ENCODE assay signal across 10 mouse cellular contexts in genomic region chr12:26403372-26404125, GRCm38 (mm10). TPM values are rescaled to one million over a fixed set of nuclear protein-coding genes. Genes with fewer than 3 reads are reported as not detected.
DNase-seq lines count a peak whose midpoint lies in the region; ATAC-seq lines count a peak whose summit lies in the region.
"Had no signal": no experiment of that assay in that cellular context is flagged by ENCODE, and none has a peak within 500 bp of the region (broad histone marks: within the 10 kb centered on the region; RNA-seq: fewer than 3 reads in every experiment).

No protein-coding gene starts in this region.

- no peaks in the 10 kb centered on the region for H3K9me3 ChIP-seq in hindbrain, embryonic 16.5 days (ENCODE audit: control insufficient read depth, low read length)
- no peaks in the 10 kb centered on the region for H3K9me3 ChIP-seq in midbrain, embryonic 16.5 days (replicated peaks; ENCODE audit: control insufficient read depth, low read length, poor library complexity, severe bottlenecking)

- DNase-seq in urinary bladder, postnatal 14 days (ENCODE audit: low spot score), result peak; percentile 44
- no peak for DNase-seq in urinary bladder, adult 2 months (ENCODE audit: low spot score)
- DNase-seq in gastrocnemius, postnatal 4 days (ENCODE audit: low spot score in 2 of 2), result peak; percentile 52 to 68
- peak; percentile 74 for DNase-seq in kidney, postnatal 25 days
- no peak for DNase-seq in left cerebral cortex, adult 8-10 months (ENCODE audit: low spot score in 2 of 2)
- DNase-seq in spleen, postnatal 14 days (ENCODE audit: low spot score in 2 of 2), result no peak

- no peak overlapping the region for H3K4me2 ChIP-seq in hindbrain, embryonic 16.5 days (ENCODE audit: low read length)
- H3K4me2 ChIP-seq in midbrain, embryonic 16.5 days (ENCODE audit: low read length), result no peak overlapping the region

- peaks cover 11% of the 10 kb centered on the region for H3K4me1 ChIP-seq in hindbrain, embryonic 16.5 days (ENCODE audit: control insufficient read depth, insufficient read depth, low read depth, low read length)
- peaks cover 5% of the 10 kb centered on the region for H3K4me1 ChIP-seq in midbrain, embryonic 16.5 days (ENCODE audit: control insufficient read depth, insufficient read depth, low read length)

- no peak overlapping the region for H3K9ac ChIP-seq in hindbrain, embryonic 16.5 days (ENCODE audit: low read depth, low read length)
- H3K9ac ChIP-seq in midbrain, embryonic 16.5 days (ENCODE audit: low read depth, low read length), result no peak overlapping the region

- no peaks in the 10 kb centered on the region for H3K27me3 ChIP-seq in hindbrain, embryonic 16.5 days (replicated peaks; ENCODE audit: control insufficient read depth, insufficient read depth, low read length)
- no peaks in the 10 kb centered on the region for H3K27me3 ChIP-seq in midbrain, embryonic 16.5 days (ENCODE audit: control insufficient read depth, insufficient read depth, low read depth, low read length)

- WGBS in hindbrain, embryonic 16.5 days, result 81% methylated on average over 16 of the region's 16 CpGs
- 85% methylated on average over 16 of the region's 16 CpGs for WGBS in midbrain, embryonic 16.5 days

- H3K27ac ChIP-seq in hindbrain, embryonic 16.5 days (ENCODE audit: low read depth, low read length), result no peak overlapping the region
- no peak overlapping the region for H3K27ac ChIP-seq in midbrain, embryonic 16.5 days (ENCODE audit: low read length)

- H3K36me3 ChIP-seq in hindbrain, embryonic 16.5 days (ENCODE audit: control insufficient read depth, insufficient read depth, low read length), result no peaks in the 10 kb centered on the region
- peaks cover 3% of the 10 kb centered on the region; the same call in 1 of the 2 replicates for H3K36me3 ChIP-seq in midbrain, embryonic 16.5 days (ENCODE audit: control insufficient read depth, insufficient read depth, low read length)
- H3K36me3 ChIP-seq: G1E had no signal

- H3K4me3 ChIP-seq in hindbrain, embryonic 16.5 days (ENCODE audit: low read length), result no peak overlapping the region
- H3K4me3 ChIP-seq in midbrain, embryonic 16.5 days (ENCODE audit: low read depth, low read length), result no peak overlapping the region
- H3K4me3 ChIP-seq: myocyte had no signal

- no peak for ATAC-seq in hindbrain, embryonic 16.5 days
- ATAC-seq in midbrain, embryonic 16.5 days, result no peak

RNA-seq across cellular contexts. Expression of gene Rnf144a, which starts 11.5 kb away (rescaled TPM):
- polyA plus RNA-seq in urinary bladder, adult 2 months (2012; rRNA removed), result 3.4 and 5.5 TPM in 2 replicates
- 10 to 100 TPM; 47.7 to 48.2 TPM for total RNA-seq in gastrocnemius, postnatal 4 days (2021)
- polyA plus RNA-seq in hindbrain, embryonic 16.5 days (2015; fragmentation: Nextera tagmentation; extraction: Ambion mirVana), result 21.6 and 26.4 TPM in 2 replicates
- 25.7 and 28.1 TPM in 2 replicates for polyA plus RNA-seq in midbrain, embryonic 16.5 days (2015; fragmentation: Nextera tagmentation; extraction: Ambion mirVana)
- total RNA-seq in left cerebral cortex, adult 8-10 months (2022), result 10 to 100 TPM; 31.0 to 37.4 (median 33.2) TPM
- polyA plus RNA-seq: G1E, myocyte had no signal

RNA-seq across cellular contexts. Expression of gene Rsad2, which starts 52.7 kb away (rescaled TPM):
- 2.5 and 3.5 TPM in 2 replicates for polyA plus RNA-seq in urinary bladder, adult 2 months (2012; rRNA removed)
- total RNA-seq in gastrocnemius, postnatal 4 days (2021), result 1 to 10 TPM; 1.8 to 1.9 TPM
- 0.34 and 0.88 TPM in 2 replicates for polyA plus RNA-seq in hindbrain, embryonic 16.5 days (2015; fragmentation: Nextera tagmentation; extraction: Ambion mirVana)
- 0.40 and 0.54 TPM in 2 replicates for polyA plus RNA-seq in midbrain, embryonic 16.5 days (2015; fragmentation: Nextera tagmentation; extraction: Ambion mirVana)
- total RNA-seq in left cerebral cortex, adult 8-10 months (2022), result 1 to 10 TPM in 3 of 4 experiments, under 1 TPM in 1; 0.81 to 2.5 (median 1.0) TPM
- polyA plus RNA-seq: G1E had no signal

Comparison
In these comparisons a context has a peak if more than half of its experiments do, and no peak if none do; other contexts are left out.
1. DNase-seq: peak in urinary bladder, postnatal 14 days (single experiment), gastrocnemius, postnatal 4 days (2 of 2) and kidney, postnatal 25 days (2 of 2); none in urinary bladder, adult 2 months (single experiment), left cerebral cortex, adult 8-10 months (0 of 2) and spleen, postnatal 14 days (0 of 2).